Mouse (Mus musculus): Measurements from ENCODE around the gene Lgi4. TPM values are rescaled to one million over a fixed set of nuclear protein-coding genes. Genes with fewer than 3 reads are reported as not detected.

Lgi4 gene
- total RNA-seq, 1 experiment: 0.18 TPM

- no peak overlapping the region for H3K4me3 ChIP-seq (ENCODE audit: insufficient read depth in 1 of 2, low read depth in 1 of 2, low read length in 2 of 2, poor library complexity in 1 of 2, severe bottlenecking in 1 of 2)
- in situ Hi-C loops (cut with MboI; ENCODE audit: low sequenced_read_pairs in 2 of 2, unreplicated experiment in 2 of 2): no loop called here
- TF ChIP-seq HCFC1 (IDR thresholded peaks at IDR 0.05; ENCODE audit: borderline replicate concordance, insufficient read depth, low read length): no peak
- TF ChIP-seq ZC3H11A (IDR thresholded peaks at IDR 0.05; ENCODE audit: borderline replicate concordance, low read depth, low read length): no peak
- TF ChIP-seq CHD2 (IDR thresholded peaks at IDR 0.05; ENCODE audit: low read depth, low read length): no peak
- TF ChIP-seq MAFK (IDR thresholded peaks at IDR 0.05; ENCODE audit: insufficient read depth, low read depth, low read length): no peak
- no peak for TF ChIP-seq ZNF384 (IDR thresholded peaks at IDR 0.05; ENCODE audit: low read depth, low read length)
Observed at GRCm38 (mm10) chr7:31107781-31108180, 48.6 kb downstream of the Lgi4 start.

GRCm38 (mm10) chr7:31109091-31109490 lies 49.9 kb downstream of the Lgi4 start:
- TF ChIP-seq CHD2 (IDR thresholded peaks at IDR 0.05; ENCODE audit: low read depth, low read length) (no peak), ZC3H11A (IDR thresholded peaks at IDR 0.05; ENCODE audit: borderline replicate concordance, low read depth, low read length) (no peak), MAFK (IDR thresholded peaks at IDR 0.05; ENCODE audit: insufficient read depth, low read depth, low read length) (no peak), ZNF384 (IDR thresholded peaks at IDR 0.05; ENCODE audit: low read depth, low read length) (no peak), HCFC1 (IDR thresholded peaks at IDR 0.05; ENCODE audit: borderline replicate concordance, insufficient read depth, low read length) (no peak)
- in situ Hi-C loops (cut with MboI; ENCODE audit: low sequenced_read_pairs in 2 of 2, unreplicated experiment in 2 of 2): no loop called here
- H3K27ac ChIP-seq (ENCODE audit: insufficient read depth, low read depth, low read length, poor library complexity, severe bottlenecking): no peak overlapping the region
- DNase-seq (ENCODE audit: low read depth, low spot score): no peak
- H3K9me3 ChIP-seq (ENCODE audit: control insufficient read depth, insufficient read depth, low read depth, low read length): no peaks in the 10 kb centered on the region
- no peak overlapping the region for H3K4me3 ChIP-seq (ENCODE audit: insufficient read depth in 1 of 2, low read depth in 1 of 2, low read length in 2 of 2, poor library complexity in 1 of 2, severe bottlenecking in 1 of 2)
- H3K36me3 ChIP-seq (ENCODE audit: control insufficient read depth, insufficient read depth, low read length, poor library complexity, severe bottlenecking): no peaks in the 10 kb centered on the region
- no peak overlapping the region for H3K9ac ChIP-seq (ENCODE audit: insufficient read depth, low read depth, low read length, poor library complexity, severe bottlenecking)
- no peaks in the 10 kb centered on the region for H3K4me1 ChIP-seq (ENCODE audit: control insufficient read depth in 2 of 2, insufficient read depth in 2 of 2, low read length in 2 of 2, poor library complexity in 1 of 2)

More at GRCm38 (mm10) chr7:31107781-31108180, 48.6 kb downstream of the Lgi4 start:
- Histone ChIP-seq H3K9ac (ENCODE audit: insufficient read depth, low read depth, low read length, poor library complexity, severe bottlenecking) (no peak overlapping the region), H3K4me1 (ENCODE audit: control insufficient read depth in 2 of 2, insufficient read depth in 2 of 2, low read length in 2 of 2, poor library complexity in 1 of 2) (peaks cover 0 to 3% of the 10 kb centered on the region in 2 experiments; a peak in 1 of 4 replicates), H3K27ac (ENCODE audit: insufficient read depth, low read depth, low read length, poor library complexity, severe bottlenecking) (no peak overlapping the region), H3K36me3 (ENCODE audit: control insufficient read depth, insufficient read depth, low read length, poor library complexity, severe bottlenecking) (no peaks in the 10 kb centered on the region), H3K9me3 (ENCODE audit: control insufficient read depth, insufficient read depth, low read depth, low read length) (no peaks in the 10 kb centered on the region)
- DNase-seq (ENCODE audit: low read depth, low spot score): no peak

DNA sequence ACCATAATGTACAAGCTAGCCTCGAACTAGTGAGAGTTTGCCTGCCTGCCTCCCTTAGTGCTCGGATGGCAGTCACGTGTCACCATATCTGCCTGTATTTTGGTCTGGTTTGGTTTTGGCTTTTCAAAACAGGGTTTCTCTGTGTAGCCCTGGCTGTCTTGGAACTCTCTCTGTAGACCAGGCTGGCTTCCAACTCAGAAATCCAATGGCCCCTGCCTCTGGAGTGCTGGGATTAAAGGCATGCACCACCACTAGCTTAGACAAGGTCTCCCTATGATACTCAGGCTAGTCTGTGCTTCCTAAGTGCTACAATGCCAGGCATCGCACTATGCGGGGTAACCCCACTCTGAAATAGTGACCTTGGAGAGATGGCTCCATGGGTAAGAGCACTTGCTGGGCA lies 50.7 kb downstream of the Lgi4 start:
- Histone ChIP-seq H3K4me3 (ENCODE audit: insufficient read depth in 1 of 2, low read depth in 1 of 2, low read length in 2 of 2, poor library complexity in 1 of 2, severe bottlenecking in 1 of 2) (no peak overlapping the region), H3K9ac (ENCODE audit: insufficient read depth, low read depth, low read length, poor library complexity, severe bottlenecking) (no peak overlapping the region), H3K27ac (ENCODE audit: insufficient read depth, low read depth, low read length, poor library complexity, severe bottlenecking) (no peak overlapping the region), H3K4me1 (ENCODE audit: control insufficient read depth in 2 of 2, insufficient read depth in 2 of 2, low read length in 2 of 2, poor library complexity in 1 of 2) (no peaks in the 10 kb centered on the region), H3K36me3 (ENCODE audit: control insufficient read depth, insufficient read depth, low read length, poor library complexity, severe bottlenecking) (no peaks in the 10 kb centered on the region), H3K9me3 (ENCODE audit: control insufficient read depth, insufficient read depth, low read depth, low read length) (no peaks in the 10 kb centered on the region)
- in situ Hi-C loops (cut with MboI; ENCODE audit: low sequenced_read_pairs in 2 of 2, unreplicated experiment in 2 of 2): no loop called here
- DNase-seq (ENCODE audit: low read depth, low spot score): no peak
- TF ChIP-seq ZC3H11A (IDR thresholded peaks at IDR 0.05; ENCODE audit: borderline replicate concordance, low read depth, low read length) (no peak), MAFK (IDR thresholded peaks at IDR 0.05; ENCODE audit: insufficient read depth, low read depth, low read length) (no peak), ZNF384 (IDR thresholded peaks at IDR 0.05; ENCODE audit: low read depth, low read length) (no peak), CHD2 (IDR thresholded peaks at IDR 0.05; ENCODE audit: low read depth, low read length) (no peak), HCFC1 (IDR thresholded peaks at IDR 0.05; ENCODE audit: borderline replicate concordance, insufficient read depth, low read length) (no peak)

DNA sequence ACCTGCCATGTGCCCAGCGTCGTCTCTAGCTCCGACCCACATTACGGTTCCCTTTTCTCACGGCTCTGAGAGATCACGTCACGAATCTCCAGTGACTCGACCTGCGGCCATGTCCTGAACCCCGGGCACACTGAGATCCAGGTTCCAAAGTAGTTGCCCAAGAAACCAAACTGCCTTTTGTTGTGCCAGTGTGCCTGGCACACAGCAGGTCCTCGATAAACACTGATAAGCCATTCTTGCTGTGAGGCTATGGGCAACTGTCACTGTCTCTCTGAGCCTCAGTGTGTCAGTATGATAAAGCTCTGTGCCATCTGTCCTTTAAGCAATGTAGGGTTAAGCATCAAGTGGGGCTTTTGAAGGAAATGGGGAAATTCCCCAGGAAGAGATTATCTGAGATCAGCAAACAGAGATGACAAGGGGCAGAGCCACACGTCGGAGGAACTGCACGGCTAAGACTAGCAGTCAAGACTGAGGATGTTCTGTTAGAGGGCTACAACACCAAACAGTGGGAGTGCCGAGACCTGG lies 51.8 kb downstream of the Lgi4 start:
- no peak for DNase-seq (ENCODE audit: low read depth, low spot score)
- Histone ChIP-seq H3K4me3 (ENCODE audit: insufficient read depth in 1 of 2, low read depth in 1 of 2, low read length in 2 of 2, poor library complexity in 1 of 2, severe bottlenecking in 1 of 2) (no peak overlapping the region), H3K9ac (ENCODE audit: insufficient read depth, low read depth, low read length, poor library complexity, severe bottlenecking) (no peak overlapping the region), H3K9me3 (ENCODE audit: control insufficient read depth, insufficient read depth, low read depth, low read length) (no peaks in the 10 kb centered on the region), H3K36me3 (ENCODE audit: control insufficient read depth, insufficient read depth, low read length, poor library complexity, severe bottlenecking) (no peaks in the 10 kb centered on the region), H3K27ac (ENCODE audit: insufficient read depth, low read depth, low read length, poor library complexity, severe bottlenecking) (no peak overlapping the region), H3K4me1 (ENCODE audit: control insufficient read depth in 2 of 2, insufficient read depth in 2 of 2, low read length in 2 of 2, poor library complexity in 1 of 2) (peaks cover 0 to 10% of the 10 kb centered on the region in 2 experiments; a peak in 2 of 4 replicates)
- no peak for TF ChIP-seq CHD2 (IDR thresholded peaks at IDR 0.05; ENCODE audit: low read depth, low read length)
- in situ Hi-C loops (cut with MboI; ENCODE audit: low sequenced_read_pairs in 2 of 2, unreplicated experiment in 2 of 2): no loop called here

DNA sequence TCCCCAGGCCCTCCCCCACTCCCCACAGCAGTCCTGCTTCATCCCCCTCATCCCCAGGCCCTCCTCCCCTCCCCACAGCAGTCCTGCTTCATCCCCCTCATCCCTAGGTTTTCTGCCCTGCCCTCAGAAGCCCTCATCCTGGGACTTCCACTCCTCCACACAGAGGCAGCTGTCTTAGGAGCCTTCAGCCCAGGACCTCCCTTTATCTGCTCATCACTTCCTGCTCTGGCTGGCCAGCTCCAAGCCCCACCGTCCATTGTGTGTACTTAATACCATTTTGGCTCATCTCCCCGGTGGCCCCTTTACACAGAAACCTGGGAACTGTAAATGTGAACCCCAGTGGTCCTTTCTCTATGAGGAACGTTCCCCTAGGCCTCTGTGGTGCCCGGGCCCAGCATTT lies 52.9 kb downstream of the Lgi4 start:
- Histone ChIP-seq H3K9me3 (ENCODE audit: control insufficient read depth, insufficient read depth, low read depth, low read length) (no peaks in the 10 kb centered on the region), H3K9ac (ENCODE audit: insufficient read depth, low read depth, low read length, poor library complexity, severe bottlenecking) (no peak overlapping the region), H3K4me1 (ENCODE audit: control insufficient read depth in 2 of 2, insufficient read depth in 2 of 2, low read length in 2 of 2, poor library complexity in 1 of 2) (peaks cover 0 to 14% of the 10 kb centered on the region in 2 experiments; a peak in 2 of 4 replicates), H3K36me3 (ENCODE audit: control insufficient read depth, insufficient read depth, low read length, poor library complexity, severe bottlenecking) (no peaks in the 10 kb centered on the region), H3K27ac (ENCODE audit: insufficient read depth, low read depth, low read length, poor library complexity, severe bottlenecking) (no peak overlapping the region), H3K4me3 (ENCODE audit: insufficient read depth in 1 of 2, low read depth in 1 of 2, low read length in 2 of 2, poor library complexity in 1 of 2, severe bottlenecking in 1 of 2) (no peak overlapping the region)
- in situ Hi-C loops (cut with MboI; ENCODE audit: low sequenced_read_pairs in 2 of 2, unreplicated experiment in 2 of 2): no loop called here
- TF ChIP-seq MAFK (IDR thresholded peaks at IDR 0.05; ENCODE audit: insufficient read depth, low read depth, low read length): no peak
- TF ChIP-seq CHD2 (IDR thresholded peaks at IDR 0.05; ENCODE audit: low read depth, low read length): no peak
- no peak for DNase-seq (ENCODE audit: low read depth, low spot score)
